Mouse (Mus musculus) cerebellum, adult 8-10 months (tissue): ENCODE data around the gene Psmc5.

Source experiments
- DNase-seq: peaks from one replicate; pipeline ENCODE4 v3.0.0; 2022

Gene Psmc5

GRCm38 (mm10) chr11:106308162-106308561, 52.2 kb downstream of the Psmc5 start:
- no peak for DNase-seq

- no peak for DNase-seq
Measured at GRCm38 (mm10) chr11:106310123-106310522, 54.2 kb downstream of the Psmc5 start.
